Mouse (Mus musculus): Measurements from ENCODE around the gene Crybg2. TPM values are rescaled to one million over a fixed set of nuclear protein-coding genes. Genes with fewer than 3 reads are reported as not detected.
A peak's percentile ranks its signal among the peaks of the same experiment; 100 is the strongest.

The Crybg2 gene
- polyA plus RNA-seq (2015; fragmentation: Nextera tagmentation; extraction: Ambion mirVana), result 0.47 and 0.53 TPM in 2 replicates

DNA sequence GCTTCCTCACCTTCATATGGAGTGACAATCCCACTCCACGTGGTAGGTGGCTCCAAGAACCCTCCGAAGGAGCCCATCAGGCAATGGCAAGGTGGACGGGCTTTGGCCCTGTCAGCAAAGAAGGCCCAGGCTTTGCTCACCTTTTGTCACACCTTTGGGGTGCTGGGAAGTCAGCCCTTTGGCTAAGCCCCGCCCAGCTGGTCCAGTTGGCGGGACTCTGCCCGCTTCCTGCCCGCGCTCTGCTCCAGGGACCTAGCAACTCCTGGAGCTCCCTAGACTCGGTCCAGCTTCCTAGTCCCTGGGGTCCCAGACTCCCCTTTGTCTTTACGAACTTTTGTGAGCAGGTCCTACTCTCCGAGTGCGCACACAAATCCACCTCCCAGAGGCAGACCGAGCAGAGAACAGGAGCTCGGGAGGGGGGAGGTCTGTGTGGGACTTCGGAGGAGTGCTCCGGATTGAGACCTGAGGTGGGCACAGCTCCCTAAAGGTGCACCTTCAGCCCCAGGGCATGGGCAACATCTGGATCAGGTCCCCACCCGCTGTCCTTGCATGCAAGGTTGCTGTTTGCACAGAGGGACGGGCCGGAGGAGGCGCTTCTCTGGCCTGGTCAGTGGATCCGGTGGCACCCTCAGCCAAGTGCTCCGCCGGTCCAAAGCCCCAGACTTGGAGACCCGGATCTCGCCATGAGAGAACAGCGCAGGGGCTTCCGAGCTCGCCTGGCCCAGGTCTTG, at the start of gene Crybg2:
Gene Crybg2, plus strand, starts transcription at position 681 of the 731 bp plus-strand sequence.
- WGBS, result 43% methylated on average over 28 of the region's 28 CpGs
- Histone ChIP-seq H3K4me2 (no peak within 1 kb of the TSS), H3K27me3 (peaks cover 8% of the 10 kb centered on the region), H3K27ac (no peak within 1 kb of the TSS), H3K9ac (no peak within 1 kb of the TSS), H3K36me3 (ENCODE audit: poor library complexity, severe bottlenecking) (no peaks in the 10 kb centered on the region), H3K9me3 (replicated peaks) (no peaks in the 10 kb centered on the region), H3K4me1 (peaks cover 5% of the 10 kb centered on the region; the same call in 1 of the 2 replicates), H3K4me3 (no peak within 1 kb of the TSS)
- ATAC-seq, result no peak

DNA sequence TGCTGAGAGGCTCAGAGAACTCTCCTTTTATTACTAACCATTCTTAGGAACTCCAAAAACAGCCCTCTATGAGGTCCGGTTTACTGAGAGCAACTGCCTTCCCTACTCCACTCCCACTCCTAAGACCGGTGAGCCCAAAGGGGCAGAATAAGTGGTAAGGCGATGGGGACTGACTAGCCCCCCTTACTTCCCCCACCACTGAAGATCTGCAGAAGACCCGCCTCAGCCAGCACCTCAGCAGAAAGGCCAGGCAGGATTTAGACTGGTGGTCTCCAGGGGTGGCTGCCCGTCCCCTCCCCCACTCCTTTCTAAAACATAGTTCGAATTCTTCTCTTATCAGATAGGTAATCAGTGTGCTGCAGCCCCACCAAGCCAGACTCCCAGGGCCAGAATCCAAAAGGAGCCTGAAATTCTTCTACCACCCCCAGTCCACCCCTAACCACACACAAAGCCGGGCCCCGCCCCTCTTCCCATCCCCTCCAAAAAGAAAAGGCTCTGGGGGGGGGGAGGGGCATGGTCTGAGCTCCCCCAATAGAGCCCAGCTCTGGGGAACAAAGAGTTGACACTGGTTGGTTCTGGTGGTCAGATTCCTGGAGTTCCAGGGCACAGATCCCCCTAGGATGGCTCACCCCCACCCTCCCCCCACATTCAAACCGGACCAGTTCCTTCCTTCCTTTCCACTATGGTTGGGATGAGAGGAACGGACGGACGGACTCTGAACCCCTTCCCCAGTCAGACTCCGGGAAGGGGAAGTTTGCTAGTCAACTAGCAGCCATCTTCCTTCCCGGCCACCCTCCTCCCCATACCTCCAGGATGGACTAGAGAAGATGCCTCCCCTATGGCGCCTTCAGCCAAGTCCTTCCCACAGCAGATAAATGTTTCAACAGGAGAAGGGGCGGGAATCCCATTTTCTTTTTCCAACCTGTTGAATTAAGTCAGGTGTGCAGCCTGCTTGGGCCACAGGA, 48.9 kb upstream of the Crybg2 start:
- no peak overlapping the region for H3K4me2 ChIP-seq
- 2% methylated on average over 16 of the region's 16 CpGs for WGBS

DNA sequence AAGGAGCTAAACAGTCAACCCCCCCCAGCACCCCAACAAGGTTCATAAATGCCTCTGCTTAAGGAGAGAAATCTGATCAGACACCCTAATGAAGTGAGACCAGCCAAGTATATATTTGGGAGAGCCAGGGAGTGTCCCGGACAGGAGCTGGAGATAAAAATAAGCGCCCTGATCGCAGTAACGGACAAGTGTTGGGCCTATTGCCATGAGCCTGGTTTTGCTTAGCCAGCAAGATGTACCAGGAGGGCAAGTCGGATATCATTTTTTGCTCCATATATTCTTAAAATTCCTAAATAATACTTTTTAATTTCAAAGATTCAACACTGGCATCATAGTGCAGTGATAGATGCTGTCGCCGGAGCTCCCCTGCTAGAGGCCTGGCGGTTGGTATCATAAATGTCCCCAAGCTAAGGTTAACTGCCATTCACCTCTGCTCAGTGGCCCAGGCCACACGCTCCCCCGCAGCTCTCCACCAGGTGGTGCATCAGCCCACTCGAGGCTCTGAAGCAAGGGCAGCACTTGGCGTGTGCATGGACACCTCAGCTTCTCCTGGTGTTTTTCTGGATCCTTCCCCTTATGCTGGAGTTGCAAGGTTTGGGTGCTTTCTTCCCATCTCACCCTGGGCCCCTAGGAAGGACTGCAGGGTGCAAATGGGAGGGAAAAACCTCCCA, 47.6 kb upstream of the Crybg2 start:
- no peak for ATAC-seq
- Histone ChIP-seq H3K4me3 (no peak overlapping the region), H3K36me3 (ENCODE audit: poor library complexity, severe bottlenecking) (no peaks in the 10 kb centered on the region), H3K27me3 (peaks cover 18% of the 10 kb centered on the region), H3K27ac (no peak overlapping the region), H3K4me2 (no peak overlapping the region), H3K4me1 (peaks cover 31% of the 10 kb centered on the region), H3K9me3 (replicated peaks) (no peaks in the 10 kb centered on the region), H3K9ac (no peak overlapping the region)
- 43% methylated on average over 12 of the region's 12 CpGs for WGBS

More for the DNA sequence above, 48.9 kb upstream of the Crybg2 start:
- no peak for ATAC-seq
- H3K4me3 ChIP-seq, result no peak overlapping the region
- no peaks in the 10 kb centered on the region for H3K36me3 ChIP-seq (ENCODE audit: poor library complexity, severe bottlenecking)
- H3K27ac ChIP-seq, result no peak overlapping the region
- peaks cover 5% of the 10 kb centered on the region; the same call in 1 of the 2 replicates for H3K27me3 ChIP-seq
- no peaks in the 10 kb centered on the region for H3K9me3 ChIP-seq (replicated peaks)
- H3K4me1 ChIP-seq, result peaks cover 18% of the 10 kb centered on the region
- H3K9ac ChIP-seq, result no peak overlapping the region

DNA sequence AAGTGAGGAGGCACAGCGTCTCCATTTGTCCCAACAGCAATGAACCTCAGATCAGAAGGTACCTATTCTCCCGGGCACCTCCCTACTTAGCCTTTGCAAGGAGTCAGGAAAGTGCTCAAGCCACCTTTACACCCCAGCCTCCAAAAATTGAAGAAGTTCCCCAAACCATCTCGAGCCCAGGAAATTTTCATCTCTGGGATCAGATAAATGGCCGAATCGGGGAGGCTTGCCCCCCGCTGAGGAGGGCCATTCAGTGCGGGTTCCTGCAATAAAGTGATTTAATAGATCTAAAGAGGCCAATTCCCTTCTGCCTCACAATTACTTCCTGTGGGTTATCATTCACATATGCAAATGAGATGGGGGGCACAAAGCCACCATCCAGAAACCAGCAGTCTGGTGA, 44.4 kb upstream of the Crybg2 start:
- Histone ChIP-seq H3K27me3 (peaks cover 41% of the 10 kb centered on the region), H3K9ac (no peak overlapping the region), H3K4me2 (no peak overlapping the region), H3K9me3 (replicated peaks) (no peaks in the 10 kb centered on the region), H3K36me3 (ENCODE audit: poor library complexity, severe bottlenecking) (no peaks in the 10 kb centered on the region), H3K4me3 (no peak overlapping the region), H3K4me1 (peaks cover 53% of the 10 kb centered on the region), H3K27ac (no peak overlapping the region)
- WGBS, result under 1% methylated on average over 7 of the region's 7 CpGs
- no peak for ATAC-seq

DNA sequence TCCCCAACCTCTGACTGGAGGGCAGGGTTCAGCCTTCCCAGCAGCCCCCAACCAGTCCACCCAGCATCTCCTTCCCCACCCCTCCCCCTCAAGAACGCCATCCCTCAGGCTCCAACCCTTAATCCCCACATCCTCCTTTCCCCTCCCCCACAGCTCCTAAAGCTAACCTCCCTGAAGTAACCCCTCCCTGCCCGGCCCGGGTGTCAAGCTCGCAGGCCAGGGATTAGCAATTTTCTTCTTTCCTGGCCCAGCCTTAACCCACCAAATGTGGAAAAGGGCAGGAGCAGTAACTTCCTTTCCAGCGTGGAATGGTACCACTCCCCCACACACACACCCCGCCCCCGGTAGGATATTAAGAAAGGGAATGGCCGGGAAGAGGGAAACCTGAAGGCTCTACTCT, 43.8 kb upstream of the Crybg2 start:
- Histone ChIP-seq H3K27me3 (peaks cover 41% of the 10 kb centered on the region), H3K9me3 (replicated peaks) (no peaks in the 10 kb centered on the region), H3K36me3 (ENCODE audit: poor library complexity, severe bottlenecking) (no peaks in the 10 kb centered on the region), H3K4me1 (peaks cover 47% of the 10 kb centered on the region), H3K4me3 (no peak overlapping the region), H3K27ac (no peak overlapping the region), H3K4me2 (peak overlapping the region; percentile 58; the same call in 1 of the 2 replicates), H3K9ac (no peak overlapping the region)
- no peak for ATAC-seq
- WGBS, result under 1% methylated on average over 8 of the region's 8 CpGs

DNA sequence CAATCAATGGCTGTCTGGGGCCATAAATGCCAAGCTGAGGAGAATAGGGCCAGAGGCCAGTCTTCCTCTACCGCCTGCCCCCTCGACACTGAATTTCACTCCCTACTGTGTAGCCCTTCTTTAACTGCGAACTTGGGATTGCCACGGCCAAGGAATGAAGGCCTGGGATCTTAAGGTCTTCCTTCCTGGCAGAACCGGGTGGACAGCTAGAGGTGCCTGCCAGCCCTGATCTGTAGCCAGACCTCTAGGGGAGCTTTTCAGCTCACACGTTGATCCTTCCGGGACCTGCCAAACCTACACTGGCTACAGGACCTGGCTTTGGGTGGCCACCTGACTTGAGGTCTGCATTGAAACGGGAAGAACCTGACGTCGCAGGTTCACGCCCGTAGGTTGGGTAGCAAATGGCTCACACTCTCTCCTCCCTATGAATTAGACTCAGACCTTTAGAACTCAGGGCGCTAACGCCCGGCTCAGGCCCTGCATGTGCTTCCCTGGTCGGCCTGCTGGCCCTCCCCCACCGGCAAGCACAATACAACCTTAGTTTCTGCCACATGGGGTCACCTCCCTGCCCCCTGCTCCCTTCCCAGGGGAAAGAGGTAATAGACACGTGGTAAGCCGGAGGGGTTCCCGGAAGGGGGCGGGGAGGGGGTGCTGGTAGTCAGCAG, 43.3 kb upstream of the Crybg2 start:
- Histone ChIP-seq H3K4me2 (peak overlapping the region; percentile 58), H3K9ac (no peak overlapping the region), H3K27me3 (peaks cover 41% of the 10 kb centered on the region), H3K9me3 (replicated peaks) (no peaks in the 10 kb centered on the region), H3K4me1 (peaks cover 44% of the 10 kb centered on the region), H3K4me3 (peak overlapping the region; percentile 30), H3K36me3 (ENCODE audit: poor library complexity, severe bottlenecking) (no peaks in the 10 kb centered on the region), H3K27ac (no peak overlapping the region)
- ATAC-seq, result no peak
- WGBS, result 2% methylated on average over 21 of the region's 21 CpGs

DNA sequence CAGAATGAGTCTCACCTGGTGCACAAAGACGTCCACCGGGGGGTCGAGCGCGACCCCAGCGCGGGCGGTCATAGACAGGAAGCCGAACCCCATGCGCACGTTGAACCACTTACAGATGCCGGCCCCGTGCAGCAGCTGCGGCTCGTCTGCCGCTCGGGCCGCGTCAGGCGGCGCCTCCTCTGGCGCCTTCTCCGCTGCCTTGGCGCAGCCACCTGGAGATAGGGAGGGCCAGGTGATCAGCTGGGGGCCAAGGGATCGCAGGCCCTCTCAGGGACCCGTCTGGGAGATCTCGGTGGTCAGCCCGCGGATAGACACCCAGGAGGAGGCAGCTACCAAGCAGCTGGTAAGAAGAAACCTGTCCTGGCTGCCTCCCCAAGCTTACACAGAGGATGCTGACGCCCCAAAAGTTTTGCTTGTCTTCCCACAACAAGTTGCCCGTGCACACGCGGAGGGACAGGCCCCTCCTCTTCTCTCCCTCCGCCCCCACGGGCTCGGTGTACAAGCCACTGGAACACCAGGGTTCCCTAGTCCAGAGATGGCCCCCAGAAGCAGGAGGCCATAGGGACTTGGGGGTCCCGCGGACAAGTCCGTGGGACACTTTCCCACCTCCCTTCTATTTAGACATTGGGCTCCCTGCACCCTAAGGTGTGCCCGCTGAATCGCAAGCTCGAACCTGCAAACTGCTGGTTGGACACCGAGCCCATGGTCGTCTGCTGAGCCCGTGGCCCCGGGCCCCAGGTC, 42.4 kb upstream of the Crybg2 start:
- H3K4me1 ChIP-seq, result peaks cover 44% of the 10 kb centered on the region
- no peak overlapping the region for H3K27ac ChIP-seq
- H3K4me2 ChIP-seq, result peak overlapping the region; percentile 58
- WGBS, result under 1% methylated on average over 44 of the region's 46 CpGs
- H3K27me3 ChIP-seq, result peaks cover 41% of the 10 kb centered on the region
- peak overlapping the region; percentile 30; the same call in 1 of the 2 replicates for H3K9ac ChIP-seq
- H3K36me3 ChIP-seq (ENCODE audit: poor library complexity, severe bottlenecking), result no peaks in the 10 kb centered on the region
- ATAC-seq, result no peak
- H3K4me3 ChIP-seq, result peak overlapping the region; percentile 30
- no peaks in the 10 kb centered on the region for H3K9me3 ChIP-seq (replicated peaks)

DNA sequence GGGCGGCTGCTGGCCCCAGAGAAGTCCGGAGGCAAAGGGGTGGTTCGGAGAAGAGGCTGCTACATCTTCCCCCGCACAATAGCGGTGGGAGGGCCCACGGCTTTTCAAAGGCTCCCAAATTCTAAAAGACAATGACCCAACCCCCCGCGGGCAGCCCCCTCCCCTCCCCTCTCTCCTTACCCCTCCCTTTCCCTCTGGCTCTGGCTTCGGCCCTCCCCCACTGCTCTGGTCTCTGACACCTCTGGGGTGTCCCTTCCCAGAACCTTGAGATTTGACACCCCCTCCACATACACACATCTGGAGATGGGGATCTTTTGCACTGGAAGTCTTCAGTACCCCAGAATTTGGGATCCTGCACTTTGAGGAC, 41.9 kb upstream of the Crybg2 start, which contains the start of gene Lin28a:
Gene Lin28a, minus strand, starts transcription at position 63 of the 367 bp plus-strand sequence.
- Histone ChIP-seq H3K36me3 (ENCODE audit: poor library complexity, severe bottlenecking) (no peaks in the 10 kb centered on the region), H3K27me3 (peaks cover 41% of the 10 kb centered on the region), H3K9me3 (replicated peaks) (no peaks in the 10 kb centered on the region), H3K4me1 (peaks cover 44% of the 10 kb centered on the region), H3K9ac (peak within 1 kb of the TSS; percentile 30; the same call in 1 of the 2 replicates), H3K4me2 (peak within 1 kb of the TSS; percentile 58), H3K27ac (peak within 1 kb of the TSS; percentile 54), H3K4me3 (peak within 1 kb of the TSS; percentile 30)
- 0% methylated on average over 9 of the region's 9 CpGs for WGBS
- no peak for ATAC-seq

DNA sequence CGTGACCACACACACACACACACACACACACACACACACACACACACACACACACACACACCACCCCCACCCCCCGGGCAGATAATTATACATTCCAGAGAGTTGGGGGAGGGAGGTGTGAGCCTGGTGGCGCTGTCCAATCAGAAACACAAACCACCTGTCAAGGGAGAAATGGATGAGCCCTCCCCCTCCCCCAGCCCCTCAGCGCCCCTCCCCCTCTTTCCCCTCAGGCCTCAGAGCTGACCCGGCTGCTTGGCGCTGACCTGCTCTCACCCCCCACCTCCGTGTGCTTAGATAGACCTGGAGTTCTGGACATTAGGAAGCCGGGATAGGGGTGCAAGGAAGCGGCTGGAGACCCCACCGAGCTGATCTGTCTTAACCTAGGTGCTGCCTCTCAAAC, 41.4 kb upstream of the Crybg2 start:
- peaks cover 41% of the 10 kb centered on the region for H3K27me3 ChIP-seq
- ATAC-seq, result no peak
- no peaks in the 10 kb centered on the region for H3K9me3 ChIP-seq (replicated peaks)
- H3K4me1 ChIP-seq, result peaks cover 44% of the 10 kb centered on the region
- no peaks in the 10 kb centered on the region for H3K36me3 ChIP-seq (ENCODE audit: poor library complexity, severe bottlenecking)
- WGBS, result 4% methylated on average over 6 of the region's 10 CpGs
- H3K4me2 ChIP-seq, result peak overlapping the region; percentile 58
- 0 out of 2 replicates have a peak overlapping the region, but pooled peaks have one; percentile 21 for H3K9ac ChIP-seq
- H3K27ac ChIP-seq, result peak overlapping the region; percentile 54; the same call in 1 of the 2 replicates
- peak overlapping the region; percentile 22; the same call in 1 of the 2 replicates for H3K4me3 ChIP-seq

DNA sequence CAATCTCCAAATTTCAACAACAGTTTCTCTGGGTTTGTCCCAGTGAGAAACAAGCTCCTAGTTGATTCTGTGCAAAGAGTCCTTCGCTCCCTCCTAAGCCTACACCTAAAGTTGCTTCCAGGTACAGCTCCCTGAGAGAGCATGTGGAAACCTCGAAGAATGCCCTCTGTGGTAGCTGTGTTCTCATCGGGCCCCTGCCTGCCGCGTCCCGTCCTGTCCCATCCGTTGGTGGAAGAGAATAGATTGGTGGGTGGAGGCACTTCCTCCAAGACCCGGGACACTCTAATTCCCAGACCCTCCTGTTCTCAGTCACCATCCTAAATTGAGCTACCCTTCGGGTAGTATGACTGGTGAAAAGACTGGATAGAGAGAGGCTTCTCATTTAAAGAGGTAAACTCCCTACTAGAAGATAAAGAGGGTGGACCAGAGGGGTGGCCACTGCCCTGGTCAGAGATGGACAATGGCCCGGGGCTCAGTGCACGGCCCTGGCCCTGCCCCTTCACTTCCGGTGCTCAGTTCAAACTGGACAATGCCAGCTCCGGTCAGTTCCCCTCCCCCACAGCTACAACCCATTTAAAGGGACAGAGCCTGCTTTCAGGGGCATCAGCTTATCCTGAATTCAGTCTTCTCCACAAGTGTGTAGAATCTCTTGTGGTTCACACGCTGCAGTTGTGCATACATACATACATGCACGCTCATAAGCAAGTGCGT, 40.8 kb upstream of the Crybg2 start:
- Histone ChIP-seq H3K4me3 (peak overlapping the region; percentile 22), H3K27me3 (peaks cover 41% of the 10 kb centered on the region), H3K4me2 (peak overlapping the region; percentile 58), H3K9me3 (replicated peaks) (no peaks in the 10 kb centered on the region), H3K36me3 (ENCODE audit: poor library complexity, severe bottlenecking) (no peaks in the 10 kb centered on the region), H3K4me1 (peaks cover 44% of the 10 kb centered on the region), H3K9ac (0 out of 2 replicates have a peak overlapping the region, but pooled peaks have one; percentile 21), H3K27ac (peak overlapping the region; percentile 54)
- 2% methylated on average over 16 of the region's 16 CpGs for WGBS
- no peak for ATAC-seq
